Mouse (Mus musculus): ENCODE results near the gene Mtmr6.

DNA sequence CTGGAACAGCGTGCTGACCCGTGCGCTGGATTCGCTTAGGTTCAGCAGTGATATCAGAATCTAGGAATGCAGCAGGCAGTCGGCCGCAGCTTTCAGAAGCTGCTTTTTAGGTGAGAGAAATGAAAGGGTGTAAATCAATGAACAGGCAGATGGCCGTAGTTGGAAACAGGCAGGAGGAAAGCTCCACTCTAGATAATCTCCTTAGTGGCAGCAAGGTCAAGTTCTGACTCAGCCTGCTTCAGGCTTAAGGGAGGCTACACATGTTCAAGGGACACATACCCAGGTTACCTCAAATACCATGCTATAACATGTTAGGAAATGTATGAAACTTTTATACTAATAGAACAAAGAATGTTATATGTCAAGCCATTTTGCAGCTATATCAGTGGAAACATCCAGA, 2.7 kb upstream of the Mtmr6 start:
- no peak for TF ChIP-seq GATA1 (IDR thresholded peaks at IDR 0.05; ENCODE audit: low read length)
- TF ChIP-seq TAL1 (IDR thresholded peaks at IDR 0.05; ENCODE audit: low read length) = no peak
